Mouse (Mus musculus) heart, embryonic 13.5 days (tissue): ENCODE measurements around the gene Gatad1. TPM values are rescaled to one million over a fixed set of nuclear protein-coding genes. Genes with fewer than 3 reads are reported as not detected.
A peak's percentile ranks its signal among the peaks of the same experiment; 100 is the strongest.
"Not testable (repeated sequence)": the region's sequence is repeated elsewhere in the genome, so short reads cannot be mapped to it uniquely, and the experiment has no call there.

Experiments used
- ATAC-seq: fragments of 200-750 bp; cut with Nextera tagmentation; 2 replicates; pipeline ENCODE4 v1.8.0; 2017; ENCODE audit warnings: moderate TSS enrichment; ENCODE audit not compliant: insufficient number of reproducible peaks, low FRiP score, low TSS enrichment; ENCODE audit errors: extremely low read depth
- H3K27ac ChIP-seq: fragments of 300-500 bp; sonication (generic); replicated peaks from 2 replicates; pipeline ENCODE4 v1.5.1; 2015; ENCODE audit warnings: moderate library complexity, mild to moderate bottlenecking, inconsistent platforms
- H3K27me3 ChIP-seq: fragments of 300-500 bp; sonication (generic); replicated peaks from 2 replicates; pipeline ENCODE4 v1.6.1; 2015; ENCODE audit warnings: mild to moderate bottlenecking, inconsistent platforms
- H3K36me3 ChIP-seq: fragments of 300-500 bp; sonication (generic); 2 replicates; pipeline ENCODE4 v1.6.1; 2015; ENCODE audit warnings: mild to moderate bottlenecking, inconsistent platforms
- H3K4me1 ChIP-seq: fragments of 300-500 bp; sonication (generic); 2 replicates; pipeline ENCODE4 v1.6.1; 2015; ENCODE audit warnings: inconsistent platforms
- H3K4me2 ChIP-seq: fragments of 300-500 bp; sonication (generic); 2 replicates; pipeline ENCODE4 v1.6.1; 2015; ENCODE audit warnings: inconsistent platforms, mild to moderate bottlenecking, moderate library complexity
- H3K4me3 ChIP-seq: fragments of 300-500 bp; sonication (generic); 2 replicates; pipeline ENCODE4 v1.5.1; 2015; ENCODE audit warnings: moderate library complexity, mild to moderate bottlenecking, inconsistent platforms
- H3K9ac ChIP-seq: fragments of 300-500 bp; sonication (generic); 2 replicates; pipeline ENCODE4 v1.6.1; 2015; ENCODE audit warnings: inconsistent platforms, mild to moderate bottlenecking, moderate library complexity
- H3K9me3 ChIP-seq: fragments of 300-500 bp; sonication (generic); 2 replicates; pipeline ENCODE4 v1.6.1; 2016; ENCODE audit warnings: inconsistent platforms
- WGBS: fragments of 180-500 bp; shearing (Covaris S2); methylation state at CpG from one replicate; pipeline ENCODE4 v1.1.7; 2015; ENCODE audit warnings: mixed read lengths; 5-methylcytosine and 5-hydroxymethylcytosine counted together
- polyA plus RNA-seq: library from polyadenylated mRNA; unstranded; fragments of >200 nt; fragmentation: Nextera tagmentation; extraction: Ambion mirVana; gene quantifications from 2 replicates; pipeline ENCODE4 v1.2.1, GENCODE M21; 2015

Gene Gatad1
- polyA plus RNA-seq, 1 experiment from 2014 or later, result 55.7 TPM

- H3K36me3 ChIP-seq, H3K4me1 ChIP-seq, H3K4me2 ChIP-seq, H3K27ac ChIP-seq, H3K4me3 ChIP-seq, ATAC-seq, H3K27me3 ChIP-seq, H3K9ac ChIP-seq, H3K9me3 ChIP-seq: not testable (repeated sequence)
- 92% methylated on average over 19 of the region's 25 CpGs for whole genome bisulfite sequencing
These were observed 3.9 kb downstream of the Gatad1 start for GRCm38 (mm10) chr5:3652903-3653575.

- H3K9ac ChIP-seq, result no peak overlapping the region
- no peak overlapping the region for H3K4me2 ChIP-seq
- no peak overlapping the region for H3K4me3 ChIP-seq
- WGBS, result 76% methylated on average over 5 of the region's 5 CpGs
- H3K9me3 ChIP-seq, result no peaks in the 10 kb centered on the region
- no peak for ATAC-seq
- no peak overlapping the region for H3K27ac ChIP-seq
- no peaks in the 10 kb centered on the region for H3K36me3 ChIP-seq
- H3K27me3 ChIP-seq, result no peaks in the 10 kb centered on the region
- H3K4me1 ChIP-seq, result peaks cover 1% of the 10 kb centered on the region
These were observed 5.4 kb downstream of the Gatad1 start for GRCm38 (mm10) chr5:3651621-3652020.

- Histone ChIP-seq H3K4me3 (no peak within 1 kb of the TSS), H3K36me3 (no peaks in the 10 kb centered on the region), H3K9me3 (no peaks in the 10 kb centered on the region), H3K4me2 (no peak within 1 kb of the TSS), H3K27ac (no peak within 1 kb of the TSS), H3K27me3 (no peaks in the 10 kb centered on the region), H3K4me1 (peaks cover 8% of the 10 kb centered on the region), H3K9ac (no peak within 1 kb of the TSS)
- no peak for ATAC-seq
- 71% methylated on average over 6 of the region's 6 CpGs for WGBS
These were observed 6.1 kb downstream of the Gatad1 start, which contains the start of gene Tmbim7 for GRCm38 (mm10) chr5:3650881-3651280. Gene Tmbim7, plus strand, starts transcription at chr5:3651181.

GRCm38 (mm10) chr5:3648849-3649210 is 8.2 kb downstream of the Gatad1 start:
- Histone ChIP-seq H3K9me3 (no peaks in the 10 kb centered on the region), H3K27ac (no peak overlapping the region), H3K4me2 (no peak overlapping the region), H3K4me1 (peaks cover 18% of the 10 kb centered on the region), H3K9ac (no peak overlapping the region), H3K4me3 (no peak overlapping the region), H3K27me3 (no peaks in the 10 kb centered on the region), H3K36me3 (peaks cover 19% of the 10 kb centered on the region)
- no peak for ATAC-seq
- 68% methylated on average over 4 of the region's 4 CpGs for WGBS

GRCm38 (mm10) chr5:3648206-3648848 is 8.7 kb downstream of the Gatad1 start:
- WGBS, result 55% methylated on average over 4 of the region's 4 CpGs
- peak overlapping the region; percentile 99 for H3K4me3 ChIP-seq
- H3K4me1 ChIP-seq, result peaks cover 18% of the 10 kb centered on the region
- no peaks in the 10 kb centered on the region for H3K27me3 ChIP-seq
- peak overlapping the region; percentile 87 for H3K4me2 ChIP-seq
- H3K9me3 ChIP-seq, result no peaks in the 10 kb centered on the region
- no peak overlapping the region for H3K9ac ChIP-seq
- no peak overlapping the region for H3K27ac ChIP-seq
- ATAC-seq, result no peak
- peaks cover 22% of the 10 kb centered on the region for H3K36me3 ChIP-seq

- Histone ChIP-seq H3K4me3 (peak overlapping the region; percentile 99), H3K9me3 (no peaks in the 10 kb centered on the region), H3K27ac (peak overlapping the region; percentile 94), H3K36me3 (peaks cover 27% of the 10 kb centered on the region), H3K9ac (peak overlapping the region; percentile 97), H3K4me2 (peak overlapping the region; percentile 87), H3K27me3 (no peaks in the 10 kb centered on the region), H3K4me1 (peaks cover 18% of the 10 kb centered on the region)
- WGBS, result 0% methylated on average over 26 of the region's 46 CpGs
- ATAC-seq, result peak; percentile 96
These were observed 9.3 kb downstream of the Gatad1 start for GRCm38 (mm10) chr5:3647708-3648121.

- peak overlapping the region; percentile 87 for H3K4me2 ChIP-seq
- H3K27ac ChIP-seq, result peak overlapping the region; percentile 94
- H3K4me3 ChIP-seq, result peak overlapping the region; percentile 99
- peaks cover 18% of the 10 kb centered on the region for H3K4me1 ChIP-seq
- H3K9ac ChIP-seq, result peak overlapping the region; percentile 97
- no peaks in the 10 kb centered on the region for H3K27me3 ChIP-seq
- no peaks in the 10 kb centered on the region for H3K9me3 ChIP-seq
- under 1% methylated on average over 60 of the region's 60 CpGs for WGBS
- H3K36me3 ChIP-seq, result peaks cover 32% of the 10 kb centered on the region
- peak; percentile 47 for ATAC-seq
These were observed 9.8 kb downstream of the Gatad1 start for GRCm38 (mm10) chr5:3646991-3647707.

- H3K36me3 ChIP-seq, result peaks cover 38% of the 10 kb centered on the region
- peaks cover 18% of the 10 kb centered on the region for H3K4me1 ChIP-seq
- H3K4me3 ChIP-seq, result peak overlapping the region; percentile 99
- H3K4me2 ChIP-seq, result peak overlapping the region; percentile 87
- no peak for ATAC-seq
- H3K27ac ChIP-seq, result 0 out of 2 replicates have a peak overlapping the region, but pooled peaks have one; percentile 36
- 26% methylated on average over 6 of the region's 6 CpGs for WGBS
- no peaks in the 10 kb centered on the region for H3K27me3 ChIP-seq
- H3K9me3 ChIP-seq, result no peaks in the 10 kb centered on the region
- peak overlapping the region; percentile 97 for H3K9ac ChIP-seq
These were observed 10.4 kb downstream of the Gatad1 start for GRCm38 (mm10) chr5:3646539-3646938.

GRCm38 (mm10) chr5:3645326-3645725 is 11.7 kb downstream of the Gatad1 start:
- peaks cover 48% of the 10 kb centered on the region for H3K36me3 ChIP-seq

GRCm38 (mm10) chr5:3644621-3645020 is 12.4 kb downstream of the Gatad1 start:
- peaks cover 54% of the 10 kb centered on the region for H3K36me3 ChIP-seq
- WGBS, result 92% methylated on average over 6 of the region's 6 CpGs
- H3K4me1 ChIP-seq, result peaks cover 18% of the 10 kb centered on the region
- ATAC-seq, result no peak
- no peak overlapping the region for H3K4me2 ChIP-seq
- no peak overlapping the region for H3K9ac ChIP-seq
- H3K27me3 ChIP-seq, result no peaks in the 10 kb centered on the region
- no peak overlapping the region for H3K27ac ChIP-seq
- no peaks in the 10 kb centered on the region for H3K9me3 ChIP-seq
- H3K4me3 ChIP-seq, result no peak overlapping the region

More at GRCm38 (mm10) chr5:3645326-3645725, 11.7 kb downstream of the Gatad1 start:
- Histone ChIP-seq H3K4me3 (no peak overlapping the region), H3K4me1 (peaks cover 18% of the 10 kb centered on the region), H3K27ac (no peak overlapping the region), H3K9me3 (no peaks in the 10 kb centered on the region), H3K9ac (peak overlapping the region; percentile 12), H3K4me2 (peak overlapping the region; percentile 19; the same call in 1 of the 2 replicates), H3K27me3 (no peaks in the 10 kb centered on the region)
- WGBS, result 87% methylated on average over 6 of the region's 6 CpGs
- ATAC-seq, result no peak

GRCm38 (mm10) chr5:3635286-3635685 is 21.7 kb downstream of the Gatad1 start:
- H3K4me2 ChIP-seq, result no peak overlapping the region
- 70% methylated on average over 8 of the region's 8 CpGs for WGBS
- H3K9ac ChIP-seq, result no peak overlapping the region
- H3K4me3 ChIP-seq, result no peak overlapping the region
- H3K27ac ChIP-seq, result no peak overlapping the region
- ATAC-seq, result no peak
- peaks cover 3% of the 10 kb centered on the region; the same call in 1 of the 2 replicates for H3K4me1 ChIP-seq
- H3K27me3 ChIP-seq, result no peaks in the 10 kb centered on the region
- no peaks in the 10 kb centered on the region for H3K9me3 ChIP-seq
- peaks cover 68% of the 10 kb centered on the region for H3K36me3 ChIP-seq
